Mouse (Mus musculus) heart, adult 2 months (tissue): Measurements from ENCODE around the gene Clec4n.

ENCODE experiments used
- CTCF ChIP-seq: fragments of 200-600 bp; IDR thresholded peaks from 2 replicates; pipeline ENCODE4 v1.8.1; 2022; ENCODE audit warnings: antibody characterized with exemption, mild to moderate bottlenecking, moderate library complexity
- EP300 ChIP-seq: fragments of 200-500 bp; IDR thresholded peaks from 2 replicates; pipeline ENCODE4 v1.6.1; 2011; ENCODE audit warnings: low read depth, low read length, control low read depth; ENCODE audit not compliant: insufficient read depth
- POLR2A ChIP-seq: fragments of 200-500 bp; IDR thresholded peaks from 2 replicates; pipeline ENCODE4 v1.6.1; 2011; ENCODE audit warnings: mild to moderate bottlenecking, low read depth, low read length, control low read depth; ENCODE audit not compliant: insufficient read depth

DNA sequence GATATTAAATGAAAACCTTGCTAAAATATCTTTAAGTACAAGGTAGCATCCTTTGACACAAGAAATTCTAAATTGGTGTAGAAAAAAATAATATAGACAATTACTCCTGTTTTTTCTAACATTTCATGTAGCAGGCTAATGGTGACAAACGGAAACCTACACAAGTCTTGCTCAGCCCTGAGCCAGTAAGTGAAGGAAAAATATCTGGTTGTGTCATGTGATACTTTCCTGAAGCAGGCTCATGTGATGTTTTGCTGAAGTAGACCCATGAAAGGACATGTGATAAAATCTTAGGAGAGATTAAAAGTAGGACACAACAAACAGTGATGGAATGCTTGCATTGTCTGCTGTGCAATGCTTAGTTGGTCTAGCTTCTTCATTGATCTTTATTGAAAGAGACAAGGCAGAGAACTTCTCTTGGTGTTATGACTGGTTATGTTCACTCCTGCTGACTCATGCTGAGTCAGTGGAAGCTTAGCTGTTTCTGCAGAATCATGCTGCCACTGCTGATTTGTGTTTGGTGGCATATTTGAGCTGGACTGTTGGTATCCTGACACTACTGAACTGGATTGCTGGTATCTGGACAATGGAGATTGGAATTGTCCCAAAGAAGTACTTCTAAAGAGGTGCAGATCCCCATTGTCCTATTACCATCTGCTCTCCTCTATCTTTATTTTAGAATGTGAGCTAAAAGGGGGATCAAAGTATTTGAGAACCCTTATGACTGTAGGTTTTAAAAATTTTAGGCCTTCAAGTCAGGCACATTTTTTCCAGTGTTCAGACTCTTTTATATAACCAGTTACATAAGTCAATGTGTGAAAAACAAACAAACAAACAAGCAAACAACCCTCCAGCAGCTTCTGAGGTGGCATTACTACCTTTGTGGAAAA lies 22.2 kb upstream of the Clec4n start:
- TF ChIP-seq CTCF: no peak
- no peak for TF ChIP-seq EP300
- TF ChIP-seq POLR2A: no peak
